Mouse (Mus musculus) forebrain, embryonic 14.5 days (tissue): Measurements from ENCODE around the gene Terf2. TPM values are rescaled to one million over a fixed set of nuclear protein-coding genes. Genes with fewer than 3 reads are reported as not detected.
A peak's percentile ranks its signal among the peaks of the same experiment; 100 is the strongest.

Experiments used
- ATAC-seq: fragments of 200-750 bp; cut with Nextera tagmentation; 2 replicates; pipeline ENCODE4 v1.8.0; 2017; ENCODE audit warnings: mild to moderate bottlenecking, moderate library complexity
- DNase-seq: peaks from one replicate; pipeline ENCODE4 v3.0.0-alpha.2; 2015; ENCODE audit warnings: low spot score
- H3K27ac ChIP-seq: fragments of 300-500 bp; sonication (generic); 2 replicates; pipeline ENCODE4 v1.5.1; 2014; ENCODE audit warnings: low read depth, mild to moderate bottlenecking, control low read depth, low read length, moderate library complexity
- H3K27me3 ChIP-seq: fragments of 300-500 bp; sonication (generic); replicated peaks from 2 replicates; pipeline ENCODE4 v1.6.1; 2014; ENCODE audit warnings: low read length, control low read depth, mixed read lengths; ENCODE audit not compliant: control insufficient read depth, insufficient read depth
- H3K36me3 ChIP-seq: fragments of 300-500 bp; sonication (generic); 2 replicates; pipeline ENCODE4 v1.6.1; 2014; ENCODE audit warnings: low read length, control low read depth; ENCODE audit not compliant: control insufficient read depth, insufficient read depth
- H3K4me1 ChIP-seq: fragments of 300-500 bp; sonication (generic); 2 replicates; pipeline ENCODE4 v1.6.1; 2014; ENCODE audit warnings: antibody characterized with exemption, low read length, control low read depth; ENCODE audit not compliant: control insufficient read depth, insufficient read depth
- H3K4me2 ChIP-seq: fragments of 300-500 bp; sonication (generic); 2 replicates; pipeline ENCODE4 v1.6.1; 2014; ENCODE audit warnings: mild to moderate bottlenecking, control low read depth, low read length
- H3K4me3 ChIP-seq: fragments of 300-500 bp; sonication (generic); 2 replicates; pipeline ENCODE4 v1.5.1; 2014; ENCODE audit warnings: low read depth, low read length, control low read depth
- H3K9ac ChIP-seq: fragments of 300-500 bp; sonication (generic); 2 replicates; pipeline ENCODE4 v1.6.1; 2014; ENCODE audit warnings: mild to moderate bottlenecking, low read length, control low read depth, moderate library complexity
- H3K9me3 ChIP-seq: fragments of 300-500 bp; sonication (generic); replicated peaks from 2 replicates; pipeline ENCODE4 v1.6.1; 2016; ENCODE audit warnings: low read length, control low read depth, mixed read lengths; ENCODE audit not compliant: control insufficient read depth
- WGBS: fragments of 180-500 bp; shearing (Covaris S2); extraction: QIAGEN DNeasy Blood & Tissue Kit; methylation state at CpG from one replicate; pipeline ENCODE4 v1.1.7; 2014; 5-methylcytosine and 5-hydroxymethylcytosine counted together
- polyA plus RNA-seq: library from polyadenylated mRNA; unstranded; fragments of >200 nt; fragmentation: Nextera tagmentation; extraction: Ambion mirVana; gene quantifications from 2 replicates; pipeline ENCODE4 v1.2.1, GENCODE M21; 2014

The Terf2 gene
- 19.2 and 19.9 TPM in 2 replicates for polyA plus RNA-seq

- WGBS = 5% methylated on average over 38 of the region's 39 CpGs
- ATAC-seq = peak; percentile 98
- H3K4me1 ChIP-seq = peaks cover 13% of the 10 kb centered on the region
These were observed at the start of gene Terf2 for GRCm38 (mm10) chr8:107096366-107097036. Gene Terf2, minus strand, starts transcription at chr8:107096547.

GRCm38 (mm10) chr8:107143501-107143900, 47.2 kb upstream of the Terf2 start:
- DNase-seq (no peak), ATAC-seq (no peak)
- Histone ChIP-seq H3K4me1 (no peaks in the 10 kb centered on the region), H3K4me2 (no peak overlapping the region), H3K9me3 (no peaks in the 10 kb centered on the region), H3K4me3 (no peak overlapping the region), H3K27ac (no peak overlapping the region), H3K9ac (no peak overlapping the region), H3K36me3 (no peaks in the 10 kb centered on the region), H3K27me3 (no peaks in the 10 kb centered on the region)
- 49% methylated on average over 4 of the region's 4 CpGs for WGBS

More at GRCm38 (mm10) chr8:107096366-107097036, at the start of gene Terf2:
- Histone ChIP-seq H3K9ac (peak within 1 kb of the TSS; percentile 88), H3K4me3 (peak within 1 kb of the TSS; percentile 86), H3K27ac (peak within 1 kb of the TSS; percentile 85), H3K9me3 (no peaks in the 10 kb centered on the region), H3K36me3 (peaks cover 26% of the 10 kb centered on the region), H3K27me3 (no peaks in the 10 kb centered on the region), H3K4me2 (peak within 1 kb of the TSS; percentile 49)
- DNase-seq = peak; percentile 98

- 94% methylated on average over 4 of the region's 4 CpGs for WGBS
- Histone ChIP-seq H3K27me3 (no peaks in the 10 kb centered on the region), H3K27ac (no peak overlapping the region), H3K9me3 (no peaks in the 10 kb centered on the region), H3K36me3 (no peaks in the 10 kb centered on the region), H3K4me2 (no peak overlapping the region), H3K9ac (no peak overlapping the region), H3K4me1 (no peaks in the 10 kb centered on the region), H3K4me3 (no peak overlapping the region)
- DNase-seq (no peak), ATAC-seq (no peak)
These were observed 46.2 kb upstream of the Terf2 start for GRCm38 (mm10) chr8:107142539-107142938.

- Histone ChIP-seq H3K4me1 (no peaks in the 10 kb centered on the region), H3K36me3 (no peaks in the 10 kb centered on the region), H3K27me3 (no peaks in the 10 kb centered on the region), H3K27ac (no peak overlapping the region), H3K9me3 (no peaks in the 10 kb centered on the region), H3K9ac (no peak overlapping the region), H3K4me3 (no peak overlapping the region), H3K4me2 (no peak overlapping the region)
- 42% methylated on average over 13 of the region's 13 CpGs for WGBS
- DNase-seq (peak; percentile 39), ATAC-seq (no peak)
These were observed 43.5 kb upstream of the Terf2 start for GRCm38 (mm10) chr8:107139704-107140470.

GRCm38 (mm10) chr8:107138338-107138737, 42.0 kb upstream of the Terf2 start:
- no peak overlapping the region for H3K4me3 ChIP-seq
- 94% methylated on average over 5 of the region's 5 CpGs for WGBS
- H3K27ac ChIP-seq = no peak overlapping the region
- no peaks in the 10 kb centered on the region for H3K4me1 ChIP-seq
- H3K27me3 ChIP-seq = no peaks in the 10 kb centered on the region
- ATAC-seq (no peak), DNase-seq (no peak)
- H3K36me3 ChIP-seq = no peaks in the 10 kb centered on the region
- H3K9me3 ChIP-seq = no peaks in the 10 kb centered on the region
- H3K9ac ChIP-seq = no peak overlapping the region
- no peak overlapping the region for H3K4me2 ChIP-seq

- no peaks in the 10 kb centered on the region for H3K9me3 ChIP-seq
- no peaks in the 10 kb centered on the region for H3K27me3 ChIP-seq
- 85% methylated on average over 6 of the region's 6 CpGs for WGBS
- H3K9ac ChIP-seq = no peak overlapping the region
- no peaks in the 10 kb centered on the region for H3K4me1 ChIP-seq
- no peak for ATAC-seq
- H3K36me3 ChIP-seq = no peaks in the 10 kb centered on the region
- H3K27ac ChIP-seq = no peak overlapping the region
- H3K4me3 ChIP-seq = no peak overlapping the region
- H3K4me2 ChIP-seq = no peak overlapping the region
- DNase-seq = no peak
These were observed 41.2 kb upstream of the Terf2 start for GRCm38 (mm10) chr8:107137591-107137990.

GRCm38 (mm10) chr8:107136003-107136612, 39.8 kb upstream of the Terf2 start:
- Histone ChIP-seq H3K9me3 (no peaks in the 10 kb centered on the region), H3K27ac (no peak overlapping the region), H3K4me1 (no peaks in the 10 kb centered on the region), H3K4me3 (no peak overlapping the region), H3K4me2 (no peak overlapping the region), H3K27me3 (no peaks in the 10 kb centered on the region), H3K36me3 (no peaks in the 10 kb centered on the region), H3K9ac (no peak overlapping the region)
- WGBS = 16% methylated on average over 8 of the region's 8 CpGs
- DNase-seq (no peak), ATAC-seq (no peak)

- no peaks in the 10 kb centered on the region for H3K9me3 ChIP-seq
- no peak overlapping the region for H3K4me2 ChIP-seq
- 65% methylated on average over 6 of the region's 6 CpGs for WGBS
- no peak overlapping the region for H3K9ac ChIP-seq
- no peaks in the 10 kb centered on the region; the same call in 1 of the 2 replicates for H3K4me1 ChIP-seq
- DNase-seq = no peak
- no peaks in the 10 kb centered on the region for H3K36me3 ChIP-seq
- no peaks in the 10 kb centered on the region for H3K27me3 ChIP-seq
- H3K27ac ChIP-seq = no peak overlapping the region
- ATAC-seq = no peak
- no peak overlapping the region for H3K4me3 ChIP-seq
These were observed 37.5 kb upstream of the Terf2 start for GRCm38 (mm10) chr8:107133881-107134280.
